Mouse (Mus musculus) heart, embryonic 13.5 days (tissue): ENCODE measurements around the gene Arhgap23. TPM values are rescaled to one million over a fixed set of nuclear protein-coding genes. Genes with fewer than 3 reads are reported as not detected.

Source experiments
- ATAC-seq: fragments of 200-750 bp; cut with Nextera tagmentation; 2 replicates; pipeline ENCODE4 v1.8.0; 2017; ENCODE audit warnings: moderate TSS enrichment; ENCODE audit not compliant: insufficient number of reproducible peaks, low FRiP score, low TSS enrichment; ENCODE audit errors: extremely low read depth
- H3K27ac ChIP-seq: fragments of 300-500 bp; sonication (generic); replicated peaks from 2 replicates; pipeline ENCODE4 v1.5.1; 2015; ENCODE audit warnings: moderate library complexity, mild to moderate bottlenecking, inconsistent platforms
- H3K27me3 ChIP-seq: fragments of 300-500 bp; sonication (generic); replicated peaks from 2 replicates; pipeline ENCODE4 v1.6.1; 2015; ENCODE audit warnings: mild to moderate bottlenecking, inconsistent platforms
- H3K36me3 ChIP-seq: fragments of 300-500 bp; sonication (generic); 2 replicates; pipeline ENCODE4 v1.6.1; 2015; ENCODE audit warnings: mild to moderate bottlenecking, inconsistent platforms
- H3K4me1 ChIP-seq: fragments of 300-500 bp; sonication (generic); 2 replicates; pipeline ENCODE4 v1.6.1; 2015; ENCODE audit warnings: inconsistent platforms
- H3K4me2 ChIP-seq: fragments of 300-500 bp; sonication (generic); 2 replicates; pipeline ENCODE4 v1.6.1; 2015; ENCODE audit warnings: inconsistent platforms, mild to moderate bottlenecking, moderate library complexity
- H3K4me3 ChIP-seq: fragments of 300-500 bp; sonication (generic); 2 replicates; pipeline ENCODE4 v1.5.1; 2015; ENCODE audit warnings: moderate library complexity, mild to moderate bottlenecking, inconsistent platforms
- H3K9ac ChIP-seq: fragments of 300-500 bp; sonication (generic); 2 replicates; pipeline ENCODE4 v1.6.1; 2015; ENCODE audit warnings: inconsistent platforms, mild to moderate bottlenecking, moderate library complexity
- H3K9me3 ChIP-seq: fragments of 300-500 bp; sonication (generic); 2 replicates; pipeline ENCODE4 v1.6.1; 2016; ENCODE audit warnings: inconsistent platforms
- WGBS: fragments of 180-500 bp; shearing (Covaris S2); methylation state at CpG from one replicate; pipeline ENCODE4 v1.1.7; 2015; ENCODE audit warnings: mixed read lengths; 5-methylcytosine and 5-hydroxymethylcytosine counted together
- polyA plus RNA-seq: library from polyadenylated mRNA; unstranded; fragments of >200 nt; fragmentation: Nextera tagmentation; extraction: Ambion mirVana; gene quantifications from 2 replicates; pipeline ENCODE4 v1.2.1, GENCODE M21; 2015

Gene Arhgap23
- 6.6 and 6.9 TPM in 2 replicates for polyA plus RNA-seq

GRCm38 (mm10) chr11:97415330-97415711 lies at the start of gene Arhgap23:
Gene Arhgap23, plus strand, starts transcription at chr11:97415533.
- 0% methylated on average over 29 of the region's 29 CpGs for WGBS
- Histone ChIP-seq H3K36me3 (peaks cover 4% of the 10 kb centered on the region; the same call in 1 of the 2 replicates), H3K27ac (peak within 1 kb of the TSS; percentile 80), H3K4me2 (peak within 1 kb of the TSS; percentile 82), H3K4me3 (peak within 1 kb of the TSS; percentile 97), H3K4me1 (peaks cover 58% of the 10 kb centered on the region), H3K27me3 (no peaks in the 10 kb centered on the region), H3K9ac (peak within 1 kb of the TSS; percentile 96), H3K9me3 (no peaks in the 10 kb centered on the region)
- peak; percentile 75; the same call in 1 of the 2 replicates for ATAC-seq

- H3K4me3 ChIP-seq: peak overlapping the region; percentile 99; the same call in 1 of the 2 replicates
- H3K9ac ChIP-seq: peak overlapping the region; percentile 100
- H3K27me3 ChIP-seq: no peaks in the 10 kb centered on the region
- peaks cover 8% of the 10 kb centered on the region; the same call in 1 of the 2 replicates for H3K36me3 ChIP-seq
- H3K27ac ChIP-seq: no peak overlapping the region
- H3K9me3 ChIP-seq: no peaks in the 10 kb centered on the region
- no peak for ATAC-seq
- peak overlapping the region; percentile 77 for H3K4me2 ChIP-seq
- H3K4me1 ChIP-seq: peaks cover 57% of the 10 kb centered on the region
- whole genome bisulfite sequencing: 56% methylated on average over 1 of the region's 1 CpGs
These were observed 49.8 kb upstream of the Arhgap23 start for GRCm38 (mm10) chr11:97365556-97365955.

- H3K4me2 ChIP-seq: no peak overlapping the region
- H3K27me3 ChIP-seq: no peaks in the 10 kb centered on the region
- WGBS: 78% methylated on average over 5 of the region's 5 CpGs
- no peak overlapping the region for H3K4me3 ChIP-seq
- ATAC-seq: no peak
- H3K4me1 ChIP-seq: peaks cover 78% of the 10 kb centered on the region
- H3K36me3 ChIP-seq: peaks cover 14% of the 10 kb centered on the region; the same call in 1 of the 2 replicates
- 0 out of 2 replicates have a peak overlapping the region, but pooled peaks have one; percentile 54 for H3K9ac ChIP-seq
- H3K9me3 ChIP-seq: no peaks in the 10 kb centered on the region
- H3K27ac ChIP-seq: no peak overlapping the region; the same call in 1 of the 2 replicates
These were observed 46.8 kb upstream of the Arhgap23 start for GRCm38 (mm10) chr11:97368501-97368900.

GRCm38 (mm10) chr11:97370329-97371091 lies 44.8 kb upstream of the Arhgap23 start:
- H3K27me3 ChIP-seq: no peaks in the 10 kb centered on the region
- H3K36me3 ChIP-seq: peaks cover 29% of the 10 kb centered on the region
- H3K9ac ChIP-seq: peak overlapping the region; percentile 44
- 59% methylated on average over 7 of the region's 7 CpGs for WGBS
- no peak overlapping the region for H3K4me3 ChIP-seq
- no peak overlapping the region for H3K27ac ChIP-seq
- no peak overlapping the region for H3K4me2 ChIP-seq
- no peak for ATAC-seq
- H3K4me1 ChIP-seq: peaks cover 57% of the 10 kb centered on the region
- H3K9me3 ChIP-seq: no peaks in the 10 kb centered on the region

GRCm38 (mm10) chr11:97372159-97372864 lies 43.0 kb upstream of the Arhgap23 start:
- H3K27me3 ChIP-seq: no peaks in the 10 kb centered on the region
- H3K4me1 ChIP-seq: peaks cover 47% of the 10 kb centered on the region
- 82% methylated on average over 6 of the region's 6 CpGs for WGBS
- H3K27ac ChIP-seq: no peak overlapping the region
- no peak overlapping the region for H3K4me2 ChIP-seq
- no peaks in the 10 kb centered on the region for H3K9me3 ChIP-seq
- H3K36me3 ChIP-seq: peaks cover 46% of the 10 kb centered on the region
- no peak overlapping the region for H3K9ac ChIP-seq
- ATAC-seq: no peak
- no peak overlapping the region for H3K4me3 ChIP-seq

- peaks cover 38% of the 10 kb centered on the region for H3K4me1 ChIP-seq
- no peaks in the 10 kb centered on the region for H3K27me3 ChIP-seq
- H3K4me2 ChIP-seq: no peak overlapping the region
- no peak for ATAC-seq
- peaks cover 51% of the 10 kb centered on the region for H3K36me3 ChIP-seq
- no peak overlapping the region for H3K27ac ChIP-seq
- WGBS: 45% methylated on average over 2 of the region's 2 CpGs
- no peaks in the 10 kb centered on the region for H3K9me3 ChIP-seq
- H3K4me3 ChIP-seq: no peak overlapping the region
- no peak overlapping the region; the same call in 1 of the 2 replicates for H3K9ac ChIP-seq
These were observed 41.9 kb upstream of the Arhgap23 start for GRCm38 (mm10) chr11:97373402-97373801.

- Histone ChIP-seq H3K4me2 (no peak overlapping the region), H3K4me3 (no peak overlapping the region), H3K27ac (no peak overlapping the region), H3K9ac (no peak overlapping the region), H3K36me3 (peaks cover 85% of the 10 kb centered on the region), H3K9me3 (no peaks in the 10 kb centered on the region), H3K4me1 (no peaks in the 10 kb centered on the region), H3K27me3 (no peaks in the 10 kb centered on the region)
- 81% methylated on average over 3 of the region's 3 CpGs for WGBS
- ATAC-seq: no peak
These were observed 35.3 kb upstream of the Arhgap23 start for GRCm38 (mm10) chr11:97380036-97380435.

GRCm38 (mm10) chr11:97383017-97383416 lies 32.3 kb upstream of the Arhgap23 start:
- Histone ChIP-seq H3K27me3 (no peaks in the 10 kb centered on the region), H3K9ac (no peak overlapping the region), H3K9me3 (no peaks in the 10 kb centered on the region), H3K27ac (no peak overlapping the region), H3K4me3 (no peak overlapping the region), H3K36me3 (peaks cover 83% of the 10 kb centered on the region), H3K4me2 (no peak overlapping the region), H3K4me1 (no peaks in the 10 kb centered on the region)
- WGBS: 97% methylated on average over 2 of the region's 2 CpGs
- no peak for ATAC-seq

GRCm38 (mm10) chr11:97383764-97384163 lies 31.6 kb upstream of the Arhgap23 start:
- 52% methylated on average over 2 of the region's 2 CpGs for WGBS
- no peak for ATAC-seq
- H3K4me3 ChIP-seq: no peak overlapping the region
- H3K4me1 ChIP-seq: no peaks in the 10 kb centered on the region
- no peak overlapping the region for H3K4me2 ChIP-seq
- no peak overlapping the region for H3K9ac ChIP-seq
- no peaks in the 10 kb centered on the region for H3K9me3 ChIP-seq
- H3K27me3 ChIP-seq: no peaks in the 10 kb centered on the region
- no peak overlapping the region for H3K27ac ChIP-seq
- peaks cover 83% of the 10 kb centered on the region for H3K36me3 ChIP-seq

- H3K27me3 ChIP-seq: no peaks in the 10 kb centered on the region
- no peaks in the 10 kb centered on the region for H3K9me3 ChIP-seq
- H3K4me2 ChIP-seq: no peak overlapping the region
- no peak overlapping the region for H3K9ac ChIP-seq
- H3K4me3 ChIP-seq: no peak overlapping the region
- peaks cover 87% of the 10 kb centered on the region for H3K36me3 ChIP-seq
- 93% methylated on average over 2 of the region's 2 CpGs for WGBS
- peaks cover 21% of the 10 kb centered on the region for H3K4me1 ChIP-seq
- no peak for ATAC-seq
- H3K27ac ChIP-seq: no peak overlapping the region
These were observed 27.5 kb upstream of the Arhgap23 start for GRCm38 (mm10) chr11:97387811-97388210.

GRCm38 (mm10) chr11:97389127-97389526 lies 26.2 kb upstream of the Arhgap23 start:
- Histone ChIP-seq H3K36me3 (peaks cover 87% of the 10 kb centered on the region), H3K4me3 (no peak overlapping the region), H3K4me2 (no peak overlapping the region), H3K9me3 (no peaks in the 10 kb centered on the region), H3K4me1 (peaks cover 33% of the 10 kb centered on the region), H3K9ac (no peak overlapping the region), H3K27me3 (no peaks in the 10 kb centered on the region), H3K27ac (no peak overlapping the region)
- 82% methylated on average over 8 of the region's 8 CpGs for WGBS
- no peak for ATAC-seq
